Mouse (Mus musculus) spleen, adult 12 weeks (tissue): ENCODE data around the gene Psmb7.

Experiments
- DNase-seq: peaks from one replicate; pipeline ENCODE4 v3.0.0; 2022; ENCODE audit warnings: low spot score

Psmb7 gene

DNA sequence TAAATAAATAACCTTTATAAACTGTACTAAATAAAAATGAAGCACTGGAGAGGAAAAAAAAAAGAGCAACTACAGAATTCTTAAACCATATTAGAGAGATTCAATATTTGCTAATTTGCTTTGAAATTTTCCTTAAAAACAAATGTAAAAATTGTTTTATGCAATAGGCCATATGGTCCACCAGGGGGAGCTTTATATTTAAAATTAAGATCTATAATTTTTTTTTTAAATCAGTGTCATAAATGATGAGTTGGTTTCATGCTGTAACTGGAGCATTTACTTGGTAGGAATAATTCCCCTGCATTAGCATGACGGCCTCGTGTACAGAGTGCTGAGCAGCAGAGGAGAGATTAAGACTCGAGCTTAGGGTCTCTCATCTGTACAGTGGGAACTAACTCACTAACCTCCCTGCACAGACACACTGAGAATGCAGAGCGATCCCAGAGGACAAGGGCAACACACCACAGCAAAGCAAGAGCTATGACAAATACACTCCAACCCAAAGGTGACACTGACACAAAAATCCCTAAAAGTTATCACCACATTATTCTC is 6.1 kb downstream of the Psmb7 start:
- no peak for DNase-seq

DNA sequence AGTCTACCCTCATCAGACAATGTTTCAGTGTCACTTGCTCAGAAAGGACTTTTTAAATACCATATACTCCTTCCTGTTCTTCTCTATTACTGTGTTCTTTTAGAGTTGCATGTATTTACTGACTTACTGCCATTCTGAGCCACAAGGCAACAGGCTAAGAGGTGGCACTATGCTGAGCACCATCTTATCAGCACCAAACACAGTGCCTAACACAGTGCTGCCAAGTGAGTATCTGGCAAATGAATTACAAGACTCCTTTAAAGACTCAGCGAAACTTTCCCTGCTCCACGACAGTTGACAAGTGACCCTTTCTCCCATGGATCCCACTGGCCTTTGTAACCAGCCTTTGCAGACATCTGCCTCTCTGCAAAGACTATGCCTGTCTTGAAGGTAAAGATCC is 13.3 kb downstream of the Psmb7 start:
- DNase-seq: no peak

GRCm38 (mm10) chr2:38629451-38629850 is 14.4 kb downstream of the Psmb7 start:
- no peak for DNase-seq

DNA sequence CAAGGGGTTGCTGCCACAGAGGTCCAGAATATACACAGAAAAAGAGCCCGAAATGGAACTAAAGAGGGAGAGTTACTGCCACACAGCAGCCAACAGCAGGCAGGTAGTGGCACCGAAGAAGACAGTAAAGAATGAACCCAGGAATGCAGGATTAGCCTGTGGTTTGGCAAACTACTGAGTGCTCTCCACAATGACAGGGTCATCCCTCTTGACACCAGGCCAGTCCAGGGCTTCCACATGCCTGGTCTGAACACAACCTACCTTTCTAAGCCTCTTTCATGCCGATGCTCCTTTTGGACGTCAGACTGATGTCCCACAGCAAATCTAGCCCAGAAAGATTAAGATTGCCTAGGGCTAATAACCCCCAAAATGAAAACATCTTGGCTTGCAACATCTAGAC is 15.1 kb downstream of the Psmb7 start:
- no peak for DNase-seq

- DNase-seq: no peak
Observed at GRCm38 (mm10) chr2:38623821-38624590, 19.9 kb downstream of the Psmb7 start.

DNA sequence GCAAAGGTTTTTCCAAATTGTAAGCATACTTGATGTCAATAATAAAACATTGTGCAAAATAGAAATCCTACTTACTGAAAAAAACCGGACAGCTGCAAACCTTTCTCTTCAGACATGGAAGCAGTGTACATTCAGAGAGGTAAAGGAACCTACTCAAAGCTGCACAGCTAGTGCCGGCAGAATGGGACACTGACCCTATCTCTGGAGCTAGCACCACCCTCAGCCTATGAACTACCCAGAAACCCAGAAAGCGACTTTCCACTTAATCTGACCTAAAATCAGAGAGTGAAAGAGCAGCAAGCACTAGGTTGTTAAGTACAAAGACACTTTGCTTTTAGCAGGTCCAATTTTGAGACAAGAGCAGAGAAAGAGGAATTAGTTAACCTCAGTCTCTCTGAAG is 20.5 kb downstream of the Psmb7 start:
- no peak for DNase-seq

DNA sequence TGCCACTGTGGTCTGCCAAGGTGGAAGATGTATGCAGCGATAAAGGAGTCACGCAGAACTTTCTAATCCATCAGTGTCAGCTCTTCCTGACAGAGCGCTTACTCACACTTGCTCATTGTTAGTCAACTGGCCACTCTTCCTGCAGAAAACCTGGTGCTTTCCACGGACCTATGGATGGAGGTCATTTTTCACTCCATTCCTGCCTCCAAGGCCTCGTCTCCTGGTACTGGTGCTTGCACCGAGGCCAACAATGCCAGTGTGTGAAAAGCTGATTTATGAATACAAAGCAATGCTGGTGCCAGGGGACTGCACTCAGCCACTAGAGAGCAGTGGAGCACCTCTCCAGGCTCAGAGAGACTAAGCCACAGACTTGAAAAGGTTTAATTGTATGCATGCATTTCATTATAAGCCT is 22.3 kb downstream of the Psmb7 start:
- no peak for DNase-seq

DNA sequence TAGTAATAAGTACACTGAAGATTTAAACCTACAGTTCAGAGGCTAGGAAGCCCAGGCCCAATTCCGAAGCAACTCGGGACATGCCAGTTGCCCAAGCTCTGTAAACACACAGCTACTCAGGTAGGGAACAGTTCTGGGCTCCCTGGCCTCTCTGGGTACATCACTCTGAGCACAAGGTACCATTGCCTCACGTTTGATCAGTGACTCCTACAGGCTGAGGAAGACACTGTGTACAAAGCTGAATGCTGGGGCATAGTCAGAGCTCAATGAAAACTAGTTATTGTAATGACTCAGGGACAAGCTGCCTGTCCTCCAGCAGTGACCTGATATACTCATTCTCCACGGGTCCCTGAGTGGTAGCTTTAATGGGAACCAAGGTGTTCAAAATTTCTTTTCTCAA is 22.8 kb downstream of the Psmb7 start:
- no peak for DNase-seq

- DNase-seq: no peak
Observed at GRCm38 (mm10) chr2:38619777-38620176, 24.1 kb downstream of the Psmb7 start.

GRCm38 (mm10) chr2:38616956-38617872 is 26.7 kb downstream of the Psmb7 start:
- DNase-seq: no peak

DNA sequence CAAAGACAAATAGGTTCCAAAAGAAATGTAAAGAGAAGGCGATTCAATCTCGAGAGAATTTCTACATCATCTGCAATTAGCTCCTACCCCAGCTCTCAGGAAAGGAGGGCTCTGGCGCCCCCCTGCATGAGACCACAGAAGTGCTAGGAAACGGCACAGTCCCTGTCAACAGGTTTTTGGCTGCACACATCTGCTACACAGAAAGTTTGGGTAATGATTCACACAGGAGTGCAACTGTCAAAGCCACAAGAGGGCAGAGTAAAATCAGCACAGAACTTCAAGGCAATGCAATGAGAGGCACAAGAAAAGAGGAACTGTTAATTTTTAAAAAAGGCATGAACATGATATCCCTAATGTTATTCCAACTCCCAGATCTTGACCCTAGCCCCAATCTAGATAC is 27.8 kb downstream of the Psmb7 start:
- DNase-seq: no peak

DNA sequence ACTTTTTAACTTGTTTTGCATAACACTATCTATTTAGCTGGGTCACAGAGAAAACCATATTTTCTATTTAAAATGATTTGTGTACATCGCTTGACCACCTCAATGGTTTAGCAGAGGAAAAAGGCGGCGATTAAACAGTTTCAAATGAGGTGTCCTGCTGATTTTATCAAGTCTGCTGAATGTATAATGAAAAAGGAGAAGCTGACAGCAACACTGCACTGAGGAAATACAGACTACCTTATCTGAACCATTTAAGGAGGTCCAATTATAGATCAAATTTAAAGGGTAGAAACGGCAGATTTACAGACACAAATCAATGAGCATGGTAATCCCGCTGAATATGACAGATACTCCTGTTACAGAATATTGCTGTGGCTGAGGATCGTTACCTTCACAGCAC is 29.4 kb downstream of the Psmb7 start:
- no peak for DNase-seq

DNA sequence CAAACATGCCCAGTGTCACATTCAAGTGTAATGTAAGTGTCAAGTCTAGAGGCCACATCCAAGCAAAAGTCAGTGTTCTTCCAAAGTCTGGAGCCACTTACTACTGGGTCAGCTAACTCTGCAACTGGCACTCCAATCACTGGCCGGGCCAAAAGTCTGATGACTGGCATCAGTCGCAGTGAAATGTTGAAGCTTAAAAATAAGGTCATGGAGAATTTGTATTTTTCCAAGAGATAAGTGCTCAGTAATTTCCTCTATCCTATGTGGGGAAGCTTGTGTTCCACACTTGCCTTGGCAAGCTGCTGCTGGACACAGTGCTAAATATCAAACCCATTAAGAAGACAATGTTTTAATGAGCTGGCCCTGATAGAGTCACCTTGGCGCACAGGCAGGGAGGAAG is 30.3 kb downstream of the Psmb7 start:
- DNase-seq: no peak

GRCm38 (mm10) chr2:38612596-38612995 is 31.3 kb downstream of the Psmb7 start:
- DNase-seq: no peak

DNA sequence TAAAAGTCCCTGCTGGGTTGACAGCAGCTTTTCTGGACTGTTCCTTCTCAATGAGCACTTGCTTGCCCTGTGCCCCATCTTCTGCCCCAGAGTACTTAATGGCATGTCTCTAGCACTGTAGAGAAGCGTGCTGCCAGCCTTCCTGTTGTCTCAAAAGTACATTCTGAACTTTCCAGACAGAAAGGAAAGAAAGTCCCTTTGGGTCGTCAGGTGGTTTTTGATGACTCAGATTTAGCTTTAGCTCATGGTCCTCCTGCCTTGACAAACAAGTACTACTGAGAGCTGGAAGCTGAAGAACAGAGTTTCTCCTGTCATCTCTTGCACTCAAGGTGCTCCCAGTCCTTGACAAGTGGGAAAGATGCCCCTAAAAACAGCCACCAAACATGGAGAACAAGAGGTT is 33.7 kb downstream of the Psmb7 start:
- DNase-seq: no peak

DNA sequence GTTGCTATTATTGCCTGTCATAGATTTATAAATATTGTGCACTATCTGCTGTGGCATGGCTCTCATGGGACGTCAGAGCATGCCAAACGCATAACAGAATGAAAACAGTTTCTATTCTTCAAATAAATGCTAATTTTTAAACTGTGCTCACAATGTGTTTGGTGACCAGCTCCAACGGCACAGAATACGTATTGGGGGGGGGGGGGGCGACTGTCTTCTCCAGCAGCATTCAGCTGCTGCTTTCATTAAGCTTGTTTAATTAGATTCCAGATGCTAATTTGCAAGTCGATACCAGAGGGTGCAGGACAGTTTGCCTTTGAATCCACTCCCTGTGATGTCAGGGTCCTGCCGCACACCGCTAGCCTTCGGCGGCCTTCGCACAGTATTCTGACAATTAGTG is 34.6 kb downstream of the Psmb7 start:
- no peak for DNase-seq

DNA sequence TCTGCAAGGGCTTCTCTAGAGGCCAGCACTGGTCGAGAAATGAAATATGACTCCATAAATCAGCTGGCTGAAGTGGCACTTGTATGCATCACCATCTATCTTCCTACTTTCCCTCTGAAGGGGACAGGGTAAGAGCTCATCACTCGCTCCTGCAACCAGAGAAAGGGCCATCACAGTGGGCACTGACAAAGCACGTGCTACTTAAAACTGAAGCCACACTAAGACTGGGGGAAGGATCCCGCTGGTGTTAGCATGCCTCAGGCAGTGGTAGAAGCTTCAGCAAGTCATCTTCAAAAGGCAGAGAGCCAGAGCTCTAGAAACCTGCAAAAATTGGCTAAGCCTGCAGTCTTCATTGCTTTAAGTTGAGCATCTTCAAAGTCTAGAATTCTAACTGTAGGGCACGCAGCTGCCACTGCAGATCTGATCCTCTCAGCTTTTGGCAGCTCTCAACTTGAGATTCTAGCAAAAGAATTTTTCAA is 35.0 kb downstream of the Psmb7 start:
- no peak for DNase-seq

- DNase-seq: no peak
Observed at GRCm38 (mm10) chr2:38607716-38608115, 36.2 kb downstream of the Psmb7 start.

GRCm38 (mm10) chr2:38600842-38601241 is 43.0 kb downstream of the Psmb7 start:
- no peak for DNase-seq

DNA sequence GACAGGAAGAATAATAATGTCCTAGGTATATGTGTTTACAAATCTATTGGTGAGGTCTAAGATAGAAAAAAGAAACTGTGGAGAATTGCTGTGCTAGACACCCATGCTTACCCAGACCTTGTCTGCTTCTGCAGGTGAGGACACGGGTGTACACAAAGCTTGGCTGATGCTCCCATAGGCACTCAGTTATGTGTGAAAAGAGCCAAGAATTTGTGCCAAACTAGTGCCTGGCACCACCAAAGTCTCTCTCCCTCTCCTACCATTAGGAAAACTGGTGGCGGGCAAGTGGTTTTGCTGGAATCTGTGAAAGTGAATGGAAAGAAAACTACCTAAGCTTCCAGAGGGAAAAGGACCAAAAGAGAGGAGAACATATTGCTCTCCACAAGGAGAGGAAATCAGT is 45.5 kb downstream of the Psmb7 start:
- no peak for DNase-seq

DNA sequence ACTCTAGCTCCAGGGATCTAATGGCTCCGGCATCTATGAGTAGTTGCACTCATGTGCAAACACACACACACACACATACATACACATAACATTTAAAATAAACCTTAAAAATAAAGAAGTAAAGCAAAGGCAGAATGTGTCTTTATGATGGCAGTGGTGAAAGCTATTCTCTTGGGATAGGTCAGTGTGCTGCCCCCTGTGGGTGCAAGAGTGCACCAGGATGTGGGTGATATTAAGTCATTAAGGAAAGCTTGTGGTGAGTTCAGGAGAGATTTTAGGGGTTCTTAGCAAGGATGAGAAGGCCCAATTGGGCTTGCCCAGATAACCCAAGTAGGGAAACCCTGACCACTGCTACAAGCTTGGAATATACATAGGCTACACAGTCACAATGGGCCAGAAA is 46.0 kb downstream of the Psmb7 start:
- DNase-seq: no peak

DNA sequence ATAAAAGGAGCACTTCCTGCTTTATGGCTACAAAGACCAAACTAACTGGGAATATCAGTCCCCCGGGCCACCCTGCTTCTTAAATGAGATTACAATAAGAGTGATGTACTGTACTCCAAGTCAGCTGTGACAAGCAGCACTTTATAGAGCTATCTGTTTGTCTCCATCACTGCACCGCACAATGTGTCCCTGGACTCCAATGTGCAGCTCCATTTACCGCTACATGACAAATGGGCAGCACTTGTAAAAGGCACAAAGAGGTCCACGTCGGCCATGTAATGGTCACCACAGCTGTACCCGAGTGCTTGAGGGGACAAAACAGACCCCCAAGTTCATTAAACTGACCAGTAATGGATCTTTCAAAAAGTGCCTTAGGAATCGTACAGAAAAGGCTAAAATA is 49.0 kb downstream of the Psmb7 start:
- no peak for DNase-seq
